Mouse (Mus musculus) urinary bladder, postnatal 10 days (tissue): ENCODE data around the gene Inpp5f.

Experiments
- DNase-seq: peaks from one replicate; pipeline ENCODE4 v3.0.0; 2022; ENCODE audit warnings: low spot score

Gene Inpp5f

DNA sequence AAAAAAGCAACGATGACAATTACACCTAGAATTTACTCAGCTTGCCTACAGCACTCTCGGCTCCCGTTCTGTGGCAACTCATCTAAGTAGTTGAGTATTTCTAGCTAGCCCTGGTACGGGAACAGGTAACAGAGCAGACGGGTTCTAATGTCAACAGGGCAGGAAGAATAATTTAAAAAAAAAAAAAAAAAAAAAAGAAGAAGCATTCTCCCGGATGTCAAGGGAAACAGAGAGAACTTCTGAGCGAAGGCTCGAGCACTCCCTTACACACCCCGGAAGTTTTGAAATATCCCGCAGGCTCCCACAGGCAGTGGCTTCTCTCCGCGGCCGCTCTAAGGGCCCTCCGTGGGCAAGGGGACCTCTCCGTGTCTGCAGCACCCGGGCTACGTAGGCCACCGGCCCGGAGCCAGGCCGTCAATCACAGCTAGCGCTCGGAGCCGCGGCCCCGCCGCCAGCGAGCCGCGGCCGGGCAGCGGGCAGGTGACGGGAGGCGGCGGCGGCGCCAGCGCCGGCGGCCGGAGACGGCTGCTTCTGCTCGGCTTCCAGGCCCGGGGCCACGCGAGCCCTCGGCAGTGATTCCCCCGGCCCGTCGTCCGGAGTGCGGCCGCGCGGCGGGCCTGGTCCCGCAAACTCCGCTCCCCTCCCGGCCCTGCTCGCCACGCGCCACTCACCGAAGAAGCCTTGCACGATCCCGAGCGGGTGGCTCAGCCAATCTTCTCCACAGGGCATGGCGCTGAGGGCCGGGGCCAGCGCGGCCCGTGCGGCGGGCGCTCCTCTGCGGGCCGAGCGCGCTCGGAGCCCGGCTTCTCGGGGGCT is 128.5 kb downstream of the Inpp5f start:
- DNase-seq, result peak; percentile 23

DNA sequence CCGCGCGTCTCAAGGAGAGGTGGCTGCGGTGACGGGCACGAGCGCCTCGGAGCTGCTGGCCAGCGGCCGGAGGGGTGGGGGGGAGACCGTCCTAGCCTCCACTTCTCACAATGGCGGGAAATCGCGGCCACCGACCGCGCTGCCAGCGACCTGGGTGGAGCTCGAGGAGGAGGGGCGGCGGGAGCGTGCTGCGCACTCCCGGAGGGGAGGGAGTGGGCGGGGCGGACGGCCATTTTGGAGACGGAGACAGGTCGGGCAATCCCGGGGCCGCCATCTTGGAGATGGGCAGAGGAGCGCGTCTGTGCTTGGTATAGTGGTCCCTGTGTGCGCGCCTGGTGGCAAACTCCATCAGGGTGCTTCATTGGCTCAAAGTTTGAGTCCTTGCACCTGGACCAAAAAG is 129.2 kb downstream of the Inpp5f start, which contains the start of gene Mcmbp:
Mcmbp (minus strand) TSS at position 162 of the 400 bp plus-strand sequence.
- DNase-seq, result peak; percentile 92

DNA sequence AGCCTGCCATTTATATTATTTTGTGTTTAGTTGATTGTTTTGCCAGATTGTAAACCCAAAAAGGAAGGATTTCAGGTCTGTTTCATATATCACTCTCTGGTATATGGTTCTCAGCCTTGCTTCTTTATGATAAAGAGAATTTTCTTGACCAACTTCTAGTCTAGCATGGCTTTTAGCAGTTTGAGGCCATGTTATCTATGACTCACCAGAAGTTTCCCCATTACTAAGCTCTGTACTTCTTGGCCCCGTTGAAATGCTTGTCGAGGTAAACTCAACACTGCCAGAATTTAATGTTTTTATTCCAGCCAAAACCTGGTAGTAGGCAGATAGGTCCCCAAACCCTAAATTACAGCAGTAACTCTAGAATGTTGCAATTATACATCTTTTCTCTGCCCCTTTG is 132.8 kb downstream of the Inpp5f start:
- DNase-seq, result no peak

DNA sequence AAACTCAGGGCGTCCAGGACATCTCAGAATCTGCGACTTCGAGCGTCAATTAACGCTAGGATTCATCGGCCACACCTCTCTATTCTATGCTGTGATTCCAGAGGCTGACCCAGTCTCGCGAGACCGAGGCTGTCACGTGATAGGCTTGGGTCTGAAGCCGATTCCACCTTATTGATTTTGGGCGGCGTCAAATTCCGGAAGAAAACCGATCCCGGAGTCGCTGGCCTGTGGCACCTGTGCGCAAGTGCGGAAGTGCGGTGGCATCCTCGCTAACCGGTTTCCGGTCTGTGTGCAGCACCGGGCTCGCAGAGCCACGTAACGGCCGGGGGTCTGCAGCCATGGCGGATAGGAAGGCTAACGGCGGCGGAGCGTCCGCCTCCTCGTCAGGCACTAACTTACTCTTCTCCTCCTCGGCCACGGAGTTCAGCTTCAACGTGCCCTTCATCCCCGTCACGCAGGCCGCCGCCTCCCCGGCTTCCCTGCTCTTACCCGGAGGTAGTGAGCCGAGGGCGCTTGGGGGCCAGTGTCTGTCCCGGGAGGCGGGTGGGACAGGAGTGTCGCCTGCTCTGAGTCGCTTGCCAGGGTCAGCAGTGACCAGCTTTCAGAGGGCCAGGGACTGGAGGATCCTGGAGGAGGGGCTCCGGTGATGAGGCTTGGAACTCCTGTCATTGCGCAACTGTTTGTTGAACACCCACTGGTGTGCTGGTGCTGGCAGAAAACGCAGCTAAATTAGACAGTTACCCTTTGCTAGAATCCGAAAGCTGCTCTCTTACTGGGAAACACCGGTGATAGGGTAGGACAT is 133.8 kb downstream of the Inpp5f start, which contains the start of gene Sec23ip:
Sec23ip (plus strand) TSS at position 260 of the 802 bp plus-strand sequence.
- DNase-seq, result peak; percentile 89
